Mouse (Mus musculus) cortical plate, adult 2 months (tissue): ENCODE results near the gene Astn2.

Experiments used
- CTCF ChIP-seq: fragments of 200-500 bp; IDR thresholded peaks from 2 replicates; pipeline ENCODE4 v1.5.1; 2011; ENCODE audit warnings: mild to moderate bottlenecking, control low read depth, low read length; ENCODE audit not compliant: insufficient read depth; ENCODE audit errors: extremely low read depth
- POLR2A ChIP-seq: fragments of 200-500 bp; IDR thresholded peaks from 2 replicates; pipeline ENCODE4 v1.6.1; 2011; ENCODE audit warnings: mild to moderate bottlenecking, low read length, control low read depth; ENCODE audit not compliant: insufficient read depth; ENCODE audit errors: extremely low read depth

GRCm38 (mm10) chr4:65767431-65767830, 637.0 kb downstream of the Astn2 start:
- TF ChIP-seq CTCF (no peak), POLR2A (no peak)
